Mouse (Mus musculus) limb, embryonic 14.5 days (tissue): ENCODE data around the gene Wrap53. TPM values are rescaled to one million over a fixed set of nuclear protein-coding genes. Genes with fewer than 3 reads are reported as not detected.

ENCODE experiments used
- ATAC-seq: fragments of 200-750 bp; cut with Nextera tagmentation; 2 replicates; pipeline ENCODE4 v1.8.0; 2017; ENCODE audit warnings: low read depth, moderate number of reproducible peaks, moderate TSS enrichment; ENCODE audit not compliant: low FRiP score
- DNase-seq: peaks from one replicate; pipeline ENCODE4 v3.0.0-alpha.2; 2015; ENCODE audit warnings: low spot score
- H3K27ac ChIP-seq: fragments of 300-500 bp; sonication (generic); replicated peaks from 2 replicates; pipeline ENCODE4 v1.5.1; 2014; ENCODE audit warnings: low read depth, mild to moderate bottlenecking, low read length, moderate library complexity, mixed read lengths
- H3K27me3 ChIP-seq: fragments of 300-500 bp; sonication (generic); 2 replicates; pipeline ENCODE4 v1.6.1; 2014; ENCODE audit warnings: low read length, mixed read lengths; ENCODE audit not compliant: control insufficient read depth, insufficient read depth
- H3K36me3 ChIP-seq: fragments of 300-500 bp; sonication (generic); 2 replicates; pipeline ENCODE4 v1.6.1; 2014; ENCODE audit warnings: mild to moderate bottlenecking, low read length, moderate library complexity, mixed read lengths; ENCODE audit not compliant: control insufficient read depth, insufficient read depth
- H3K4me1 ChIP-seq: fragments of 300-500 bp; sonication (generic); 2 replicates; pipeline ENCODE4 v1.6.1; 2014; ENCODE audit warnings: antibody characterized with exemption, low read length, mixed read lengths; ENCODE audit not compliant: control insufficient read depth, insufficient read depth
- H3K4me2 ChIP-seq: fragments of 300-500 bp; sonication (generic); replicated peaks from 2 replicates; pipeline ENCODE4 v1.6.1; 2014; ENCODE audit warnings: low read depth, mild to moderate bottlenecking, low read length, moderate library complexity; ENCODE audit not compliant: severe bottlenecking
- H3K4me3 ChIP-seq: fragments of 300-500 bp; sonication (generic); replicated peaks from 2 replicates; pipeline ENCODE4 v1.5.1; 2014; ENCODE audit warnings: low read length
- H3K9ac ChIP-seq: fragments of 300-500 bp; sonication (generic); 2 replicates; pipeline ENCODE4 v1.6.1; 2014; ENCODE audit warnings: mild to moderate bottlenecking, low read depth, low read length, moderate library complexity; ENCODE audit not compliant: severe bottlenecking
- H3K9me3 ChIP-seq: fragments of 300-500 bp; sonication (generic); 2 replicates; pipeline ENCODE4 v1.6.1; 2016; ENCODE audit warnings: low read length; ENCODE audit not compliant: control insufficient read depth
- POLR2A ChIP-seq: fragments of 200-500 bp; IDR thresholded peaks from 2 replicates; pipeline ENCODE4 v1.8.0; 2012; ENCODE audit warnings: inconsistent platforms, mild to moderate bottlenecking, moderate library complexity, borderline replicate concordance; ENCODE audit not compliant: insufficient read depth, insufficient read length; ENCODE audit errors: extremely low read depth
- WGBS: fragments of 180-500 bp; shearing (Covaris S2); extraction: QIAGEN DNeasy Blood & Tissue Kit; methylation state at CpG from one replicate; pipeline ENCODE4 v1.1.7; 2014; 5-methylcytosine and 5-hydroxymethylcytosine counted together
- polyA plus RNA-seq, 2 experiments: library from polyadenylated mRNA; depleted of rRNA in 1 of 2; stranded (reverse) in 1 of 2; unstranded in 1 of 2; fragments of >200 nt; fragmentation: Nextera tagmentation in 1 of 2; extraction: Ambion mirVana in 1 of 2; gene quantifications; 2 replicates each; pipeline versions ENCODE4 v1.2.1 to v1.2.3; 2012 to 2014

Wrap53 gene
- polyA plus RNA-seq, 2 experiments = 19.0 to 20.6 TPM

DNA sequence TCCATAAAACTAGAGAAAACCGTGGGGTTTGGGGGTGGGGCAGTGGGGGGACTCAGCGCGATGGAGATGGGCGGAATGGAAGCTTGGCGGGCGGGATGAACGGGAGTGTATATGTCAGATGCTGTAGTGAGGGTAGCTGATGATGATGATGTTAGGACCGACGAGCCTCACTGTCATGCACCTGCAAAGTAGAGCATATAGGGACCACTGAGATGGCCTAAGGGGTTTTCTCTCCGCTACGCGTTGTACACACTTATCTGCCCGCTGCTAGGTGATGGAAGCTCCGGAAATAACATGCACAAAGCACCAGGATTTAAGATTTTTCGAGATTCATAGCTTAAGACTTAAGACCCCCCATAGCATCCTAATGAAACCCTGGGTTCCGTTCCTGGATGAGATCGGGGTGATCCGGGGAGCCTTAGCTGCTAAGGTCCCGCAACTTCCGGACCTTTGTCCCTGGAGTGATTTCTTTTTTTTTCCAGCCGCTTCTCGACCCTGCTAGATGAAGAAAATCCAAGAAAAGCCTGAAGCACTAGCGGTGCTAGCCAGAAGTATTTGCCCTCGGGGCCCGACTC lies 604 bp upstream of the Wrap53 start:
- Histone ChIP-seq H3K9ac (peak overlapping the region; percentile 81), H3K4me2 (peak overlapping the region; percentile 73), H3K27ac (peak overlapping the region; percentile 90), H3K4me1 (peaks cover 23% of the 10 kb centered on the region), H3K9me3 (no peaks in the 10 kb centered on the region), H3K36me3 (peaks cover 20% of the 10 kb centered on the region), H3K4me3 (peak overlapping the region; percentile 83), H3K27me3 (no peaks in the 10 kb centered on the region)
- TF ChIP-seq POLR2A = no peak
- ATAC-seq (no peak), DNase-seq (no peak)
- 0% methylated on average over 25 of the region's 25 CpGs for WGBS

GRCm38 (mm10) chr11:69579128-69580017 lies 682 bp downstream of the Wrap53 start:
- no peaks in the 10 kb centered on the region for H3K27me3 ChIP-seq
- WGBS = 3% methylated on average over 35 of the region's 39 CpGs
- DNase-seq (peak; percentile 98), ATAC-seq (peak; percentile 92)
- H3K27ac ChIP-seq = peak overlapping the region; percentile 90
- peak; percentile 34; the same call in 1 of the 2 replicates for TF ChIP-seq POLR2A
- peak overlapping the region; percentile 73 for H3K4me2 ChIP-seq
- H3K36me3 ChIP-seq = peaks cover 24% of the 10 kb centered on the region
- no peaks in the 10 kb centered on the region for H3K9me3 ChIP-seq
- H3K4me3 ChIP-seq = peak overlapping the region; percentile 83
- H3K9ac ChIP-seq = peak overlapping the region; percentile 81
- H3K4me1 ChIP-seq = peaks cover 23% of the 10 kb centered on the region

DNA sequence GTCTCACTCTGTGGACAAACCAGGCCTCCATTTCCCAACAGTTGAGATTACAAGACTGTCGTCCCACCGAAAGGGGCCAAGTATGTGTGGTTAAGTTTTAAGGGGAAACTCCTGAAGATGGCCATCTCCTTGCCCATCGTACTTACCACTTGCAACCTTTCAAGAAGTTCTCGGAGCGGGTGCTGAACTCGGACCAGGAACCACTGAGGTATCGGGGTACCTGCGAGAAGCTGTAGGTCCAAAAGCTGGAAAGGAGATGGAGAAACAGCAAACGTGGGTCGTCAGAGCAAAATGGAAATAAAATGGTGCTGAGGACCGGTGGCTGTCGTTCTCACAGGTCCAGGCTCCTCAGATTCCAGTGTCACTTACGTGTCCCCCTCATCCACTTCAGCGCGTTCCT lies 1.8 kb downstream of the Wrap53 start:
- Histone ChIP-seq H3K4me1 (peaks cover 23% of the 10 kb centered on the region), H3K9ac (peak overlapping the region; percentile 68), H3K4me3 (peak overlapping the region; percentile 83), H3K36me3 (peaks cover 20% of the 10 kb centered on the region), H3K27me3 (no peaks in the 10 kb centered on the region), H3K27ac (no peak overlapping the region), H3K4me2 (peak overlapping the region; percentile 70), H3K9me3 (no peaks in the 10 kb centered on the region)
- WGBS = 11% methylated on average over 15 of the region's 15 CpGs
- no peak for ATAC-seq
- no peak for TF ChIP-seq POLR2A
- DNase-seq = no peak

- WGBS = 69% methylated on average over 5 of the region's 5 CpGs
- no peak for ATAC-seq
Measured at GRCm38 (mm10) chr11:69576307-69576706, 3.7 kb downstream of the Wrap53 start.

DNA sequence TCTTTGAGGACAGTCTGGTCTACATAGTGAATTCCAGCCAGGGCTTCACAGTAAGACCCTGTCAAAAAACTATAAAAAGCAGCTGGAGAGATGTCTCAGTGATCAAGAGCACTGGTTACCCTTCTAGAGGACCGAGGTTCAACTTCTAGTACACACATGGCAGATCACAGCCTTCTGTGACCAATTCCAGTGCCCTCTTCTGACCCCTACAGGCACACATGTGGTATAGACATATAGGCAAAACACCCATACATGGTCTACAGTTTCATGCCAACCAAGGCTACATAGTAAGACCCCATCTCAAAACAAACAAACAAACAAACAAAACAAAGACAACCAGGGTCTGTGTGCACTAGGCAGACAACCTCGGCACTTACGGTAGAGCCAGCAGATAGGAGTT lies 4.8 kb downstream of the Wrap53 start:
- Histone ChIP-seq H3K9me3 (no peaks in the 10 kb centered on the region), H3K4me1 (peaks cover 17% of the 10 kb centered on the region), H3K27me3 (no peaks in the 10 kb centered on the region), H3K4me3 (no peak overlapping the region), H3K9ac (no peak overlapping the region), H3K27ac (no peak overlapping the region), H3K36me3 (peaks cover 29% of the 10 kb centered on the region), H3K4me2 (no peak overlapping the region)
- DNase-seq (no peak), ATAC-seq (no peak)
- WGBS = 60% methylated on average over 3 of the region's 3 CpGs
- no peak for TF ChIP-seq POLR2A

More at GRCm38 (mm10) chr11:69576307-69576706, 3.7 kb downstream of the Wrap53 start:
- no peak for TF ChIP-seq POLR2A
- DNase-seq = no peak
- H3K4me2 ChIP-seq = no peak overlapping the region
- peaks cover 17% of the 10 kb centered on the region for H3K4me1 ChIP-seq
- peaks cover 21% of the 10 kb centered on the region for H3K36me3 ChIP-seq
- H3K9ac ChIP-seq = no peak overlapping the region
- no peaks in the 10 kb centered on the region for H3K27me3 ChIP-seq
- no peak overlapping the region for H3K4me3 ChIP-seq
- H3K9me3 ChIP-seq = no peaks in the 10 kb centered on the region
- no peak overlapping the region for H3K27ac ChIP-seq
